Mouse (Mus musculus) limb, embryonic 11.5 days (tissue): ENCODE data around the gene Fndc10. TPM values are rescaled to one million over a fixed set of nuclear protein-coding genes. Genes with fewer than 3 reads are reported as not detected.

Experiments used
- ATAC-seq: fragments of 200-750 bp; cut with Nextera tagmentation; 2 replicates; pipeline ENCODE4 v1.8.0; 2017; ENCODE audit warnings: low read depth; ENCODE audit not compliant: insufficient number of reproducible peaks, low FRiP score, low TSS enrichment
- DNase-seq: peaks from one replicate; pipeline ENCODE4 v3.0.0-alpha.2; 2015; ENCODE audit warnings: low spot score
- H3K27ac ChIP-seq: fragments of 300-500 bp; sonication (generic); replicated peaks from 2 replicates; pipeline ENCODE4 v1.5.1; 2014; ENCODE audit warnings: low read depth, mild to moderate bottlenecking, low read length
- H3K27me3 ChIP-seq: fragments of 300-500 bp; sonication (generic); 2 replicates; pipeline ENCODE4 v1.6.1; 2014; ENCODE audit warnings: mild to moderate bottlenecking, low read length, mixed read lengths; ENCODE audit not compliant: control insufficient read depth, insufficient read depth
- H3K36me3 ChIP-seq: fragments of 300-500 bp; sonication (generic); 2 replicates; pipeline ENCODE4 v1.6.1; 2014; ENCODE audit warnings: mild to moderate bottlenecking, low read length, moderate library complexity, mixed read lengths; ENCODE audit not compliant: control insufficient read depth, insufficient read depth
- H3K4me1 ChIP-seq: fragments of 300-500 bp; sonication (generic); 2 replicates; pipeline ENCODE4 v1.6.1; 2014; ENCODE audit warnings: low read length, mixed read lengths; ENCODE audit not compliant: control insufficient read depth, insufficient read depth
- H3K4me2 ChIP-seq: fragments of 300-500 bp; sonication (generic); 2 replicates; pipeline ENCODE4 v1.6.1; 2014; ENCODE audit warnings: low read depth, mild to moderate bottlenecking, moderate library complexity; ENCODE audit not compliant: severe bottlenecking
- H3K4me3 ChIP-seq: fragments of 300-500 bp; sonication (generic); 2 replicates; pipeline ENCODE4 v1.5.1; 2014; ENCODE audit warnings: low read depth, low read length
- H3K9ac ChIP-seq: fragments of 300-500 bp; sonication (generic); 2 replicates; pipeline ENCODE4 v1.6.1; 2014; ENCODE audit warnings: mild to moderate bottlenecking, low read length
- H3K9me3 ChIP-seq: fragments of 300-500 bp; sonication (generic); 2 replicates; pipeline ENCODE4 v1.6.1; 2016; ENCODE audit warnings: low read length; ENCODE audit not compliant: control insufficient read depth
- WGBS: fragments of 180-500 bp; shearing (Covaris S2); extraction: QIAGEN DNeasy Blood & Tissue Kit; methylation state at CpG from one replicate; pipeline ENCODE4 v1.1.7; 2014; 5-methylcytosine and 5-hydroxymethylcytosine counted together
- polyA plus RNA-seq: library from polyadenylated mRNA; unstranded; fragments of >200 nt; fragmentation: Nextera tagmentation; extraction: Ambion mirVana; gene quantifications from 2 replicates; pipeline ENCODE4 v1.2.1, GENCODE M21; 2014

The Fndc10 gene
- polyA plus RNA-seq, 1 experiment from 2014 or later, result 2.0 TPM

- WGBS, result 2% methylated on average over 6 of the region's 6 CpGs
- Histone ChIP-seq H3K9ac (peak overlapping the region; percentile 23; the same call in 1 of the 2 replicates), H3K9me3 (no peaks in the 10 kb centered on the region), H3K4me3 (peak overlapping the region; percentile 38), H3K4me1 (peaks cover 30% of the 10 kb centered on the region), H3K36me3 (peaks cover 13% of the 10 kb centered on the region), H3K27me3 (peaks cover 41% of the 10 kb centered on the region), H3K27ac (no peak overlapping the region), H3K4me2 (peak overlapping the region; percentile 77)
- no peak for ATAC-seq
- DNase-seq, result no peak
Measured at GRCm38 (mm10) chr4:155654183-155654455, 40.0 kb upstream of the Fndc10 start.

- H3K27ac ChIP-seq, result no peak overlapping the region
- peaks cover 30% of the 10 kb centered on the region for H3K4me1 ChIP-seq
- peak overlapping the region; percentile 49 for H3K9ac ChIP-seq
- WGBS, result 2% methylated on average over 50 of the region's 52 CpGs
- no peaks in the 10 kb centered on the region for H3K9me3 ChIP-seq
- peak; percentile 60; the same call in 1 of the 2 replicates for ATAC-seq
- H3K27me3 ChIP-seq, result peaks cover 41% of the 10 kb centered on the region
- DNase-seq, result peak; percentile 72
- peaks cover 13% of the 10 kb centered on the region for H3K36me3 ChIP-seq
- H3K4me2 ChIP-seq, result peak overlapping the region; percentile 77
- H3K4me3 ChIP-seq, result peak overlapping the region; percentile 38
Measured at GRCm38 (mm10) chr4:155654456-155655298, 39.5 kb upstream of the Fndc10 start.

- Histone ChIP-seq H3K27ac (no peak overlapping the region), H3K4me3 (no peak overlapping the region), H3K9ac (no peak overlapping the region), H3K27me3 (peaks cover 41% of the 10 kb centered on the region), H3K4me1 (peaks cover 30% of the 10 kb centered on the region), H3K9me3 (no peaks in the 10 kb centered on the region), H3K36me3 (peaks cover 7% of the 10 kb centered on the region), H3K4me2 (no peak overlapping the region)
- ATAC-seq (no peak), DNase-seq (no peak)
- WGBS, result 88% methylated on average over 13 of the region's 13 CpGs
Measured at GRCm38 (mm10) chr4:155656214-155656751, 37.9 kb upstream of the Fndc10 start.

- H3K4me1 ChIP-seq, result peaks cover 13% of the 10 kb centered on the region
- no peaks in the 10 kb centered on the region for H3K9me3 ChIP-seq
- no peak overlapping the region for H3K4me2 ChIP-seq
- no peak overlapping the region for H3K4me3 ChIP-seq
- WGBS, result 92% methylated on average over 10 of the region's 10 CpGs
- H3K27me3 ChIP-seq, result peaks cover 18% of the 10 kb centered on the region
- ATAC-seq, result no peak
- H3K36me3 ChIP-seq, result 0 out of 2 replicates have a peak, but pooled peaks cover 8% of the 10 kb centered on the region
- H3K9ac ChIP-seq, result no peak overlapping the region
- no peak overlapping the region for H3K27ac ChIP-seq
- DNase-seq, result no peak
Measured at GRCm38 (mm10) chr4:155658961-155659360, 35.2 kb upstream of the Fndc10 start.

GRCm38 (mm10) chr4:155660641-155661040 lies 33.5 kb upstream of the Fndc10 start:
- Histone ChIP-seq H3K27me3 (peaks cover 4% of the 10 kb centered on the region), H3K9me3 (no peaks in the 10 kb centered on the region), H3K4me3 (no peak overlapping the region), H3K4me1 (no peaks in the 10 kb centered on the region), H3K36me3 (0 out of 2 replicates have a peak, but pooled peaks cover 8% of the 10 kb centered on the region), H3K27ac (no peak overlapping the region), H3K9ac (no peak overlapping the region), H3K4me2 (no peak overlapping the region)
- WGBS, result 93% methylated on average over 12 of the region's 12 CpGs
- ATAC-seq (no peak), DNase-seq (no peak)

GRCm38 (mm10) chr4:155666903-155667302 lies 27.2 kb upstream of the Fndc10 start:
- Histone ChIP-seq H3K4me1 (peaks cover 5% of the 10 kb centered on the region; the same call in 1 of the 2 replicates), H3K36me3 (0 out of 2 replicates have a peak, but pooled peaks cover 3% of the 10 kb centered on the region), H3K9me3 (no peaks in the 10 kb centered on the region), H3K4me2 (no peak overlapping the region), H3K9ac (no peak overlapping the region), H3K27me3 (no peaks in the 10 kb centered on the region), H3K4me3 (no peak overlapping the region), H3K27ac (no peak overlapping the region)
- DNase-seq, result no peak
- no peak for ATAC-seq

- Histone ChIP-seq H3K4me2 (peak within 1 kb of the TSS; percentile 92), H3K9me3 (no peaks in the 10 kb centered on the region), H3K4me1 (peaks cover 5% of the 10 kb centered on the region; the same call in 1 of the 2 replicates), H3K9ac (peak within 1 kb of the TSS; percentile 78), H3K27me3 (no peaks in the 10 kb centered on the region), H3K36me3 (no peaks in the 10 kb centered on the region), H3K27ac (no peak within 1 kb of the TSS), H3K4me3 (peak within 1 kb of the TSS; percentile 80)
- under 1% methylated on average over 73 of the region's 73 CpGs for WGBS
- DNase-seq (peak; percentile 98), ATAC-seq (peak; percentile 97)
Measured at GRCm38 (mm10) chr4:155668689-155669597, 25.2 kb upstream of the Fndc10 start, which contains the start of gene Mib2. Mib2 (minus strand) TSS chr4:155669198.

- no peaks in the 10 kb centered on the region for H3K9me3 ChIP-seq
- no peaks in the 10 kb centered on the region for H3K36me3 ChIP-seq
- DNase-seq, result no peak
- peak overlapping the region; percentile 92 for H3K4me2 ChIP-seq
- ATAC-seq, result peak; percentile 9; the same call in 1 of the 2 replicates
- no peaks in the 10 kb centered on the region for H3K27me3 ChIP-seq
- H3K27ac ChIP-seq, result no peak overlapping the region
- H3K4me1 ChIP-seq, result peaks cover 5% of the 10 kb centered on the region; the same call in 1 of the 2 replicates
- no peak overlapping the region for H3K9ac ChIP-seq
- H3K4me3 ChIP-seq, result peak overlapping the region; percentile 80
- WGBS, result 2% methylated on average over 8 of the region's 8 CpGs
Measured at GRCm38 (mm10) chr4:155669598-155670075, 24.5 kb upstream of the Fndc10 start.
